Mouse (Mus musculus) liver, embryonic 15.5 days (tissue): ENCODE data around the gene Ftl1. TPM values are rescaled to one million over a fixed set of nuclear protein-coding genes. Genes with fewer than 3 reads are reported as not detected.
A peak's percentile ranks its signal among the peaks of the same experiment; 100 is the strongest.

ENCODE experiments used
- ATAC-seq: fragments of 200-750 bp; cut with Nextera tagmentation; 2 replicates; pipeline ENCODE4 v1.8.0; 2017; ENCODE audit warnings: moderate number of reproducible peaks, mild to moderate bottlenecking, moderate library complexity; ENCODE audit not compliant: insufficient read depth
- H3K27ac ChIP-seq: fragments of 300-500 bp; sonication (generic); replicated peaks from 2 replicates; pipeline ENCODE4 v1.5.1; 2015; ENCODE audit warnings: mild to moderate bottlenecking, inconsistent platforms
- H3K27me3 ChIP-seq: fragments of 300-500 bp; sonication (generic); 2 replicates; pipeline ENCODE4 v1.6.1; 2015; ENCODE audit warnings: mild to moderate bottlenecking, inconsistent platforms
- H3K36me3 ChIP-seq: fragments of 300-500 bp; sonication (generic); replicated peaks from 2 replicates; pipeline ENCODE4 v1.6.1; 2015; ENCODE audit warnings: moderate library complexity, mild to moderate bottlenecking, inconsistent platforms
- H3K4me1 ChIP-seq: fragments of 300-500 bp; sonication (generic); replicated peaks from 2 replicates; pipeline ENCODE4 v1.6.1; 2015; ENCODE audit warnings: inconsistent platforms
- H3K4me2 ChIP-seq: fragments of 300-500 bp; sonication (generic); 2 replicates; pipeline ENCODE4 v1.6.1; 2015; ENCODE audit warnings: moderate library complexity, mild to moderate bottlenecking, inconsistent platforms
- H3K4me3 ChIP-seq: fragments of 300-500 bp; sonication (generic); replicated peaks from 2 replicates; pipeline ENCODE4 v1.5.1; 2015; ENCODE audit warnings: mild to moderate bottlenecking, inconsistent platforms
- H3K9ac ChIP-seq: fragments of 300-500 bp; sonication (generic); 2 replicates; pipeline ENCODE4 v1.6.1; 2015; ENCODE audit warnings: moderate library complexity, mild to moderate bottlenecking, inconsistent platforms
- H3K9me3 ChIP-seq: fragments of 300-500 bp; sonication (generic); replicated peaks from 2 replicates; pipeline ENCODE4 v1.6.1; 2016; ENCODE audit warnings: inconsistent platforms
- WGBS: fragments of 180-500 bp; shearing (Covaris S2); methylation state at CpG from one replicate; pipeline ENCODE4 v1.1.7; 2015; ENCODE audit warnings: mixed read lengths; ENCODE audit not compliant: insufficient replicate concordance; 5-methylcytosine and 5-hydroxymethylcytosine counted together
- polyA plus RNA-seq: library from polyadenylated mRNA; unstranded; fragments of >200 nt; fragmentation: Nextera tagmentation; extraction: Ambion mirVana; gene quantifications from 2 replicates; pipeline ENCODE4 v1.2.1, GENCODE M21; 2015

Gene Ftl1
- polyA plus RNA-seq, 1 experiment from 2014 or later = 6,104 TPM

DNA sequence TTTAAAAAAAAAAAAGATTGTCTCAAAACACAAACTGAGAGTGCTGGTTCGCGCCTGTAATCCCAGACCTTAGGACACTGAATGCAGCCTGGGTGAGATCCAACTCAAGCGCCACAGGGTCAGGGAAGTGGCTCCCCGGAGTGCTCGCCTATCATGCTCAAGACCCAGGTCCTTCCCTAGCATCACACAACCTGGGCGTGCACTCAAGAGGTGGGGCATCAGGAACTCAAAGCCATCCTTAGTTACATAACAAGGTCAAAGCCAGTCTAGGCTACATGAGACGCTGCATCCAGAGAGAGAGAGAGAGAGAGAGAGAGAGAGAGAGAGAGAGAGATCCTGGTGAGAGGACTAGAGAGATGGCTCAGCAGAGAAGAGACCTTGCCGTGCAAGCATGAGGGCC lies 33.1 kb downstream of the Ftl1 start:
- peaks cover 94% of the 10 kb centered on the region for H3K36me3 ChIP-seq
- no peak overlapping the region for H3K4me3 ChIP-seq
- no peaks in the 10 kb centered on the region for H3K27me3 ChIP-seq
- no peak for ATAC-seq
- no peaks in the 10 kb centered on the region for H3K9me3 ChIP-seq
- H3K27ac ChIP-seq = no peak overlapping the region
- no peak overlapping the region for H3K9ac ChIP-seq
- peaks cover 13% of the 10 kb centered on the region for H3K4me1 ChIP-seq
- 77% methylated on average over 8 of the region's 8 CpGs for WGBS
- H3K4me2 ChIP-seq = no peak overlapping the region

DNA sequence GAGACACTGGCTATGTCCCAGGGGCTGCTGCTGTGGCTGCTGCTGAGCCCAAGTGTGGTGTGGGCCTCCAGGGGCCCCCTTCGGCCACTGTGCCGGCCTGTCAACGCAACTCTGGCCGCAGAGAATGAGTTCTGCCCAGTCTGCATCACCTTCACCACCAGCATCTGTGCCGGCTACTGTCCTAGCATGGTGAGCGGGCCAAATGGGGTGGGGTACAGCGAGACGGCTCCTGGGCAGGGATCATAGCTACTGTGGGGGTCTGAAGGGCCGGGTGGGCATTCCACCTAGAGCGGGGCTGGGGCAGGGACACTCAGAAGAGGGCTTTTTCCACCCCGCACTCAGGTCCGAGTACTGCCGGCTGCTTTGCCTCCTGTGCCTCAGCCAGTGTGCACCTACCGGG lies 38.5 kb downstream of the Ftl1 start:
- Histone ChIP-seq H3K9me3 (no peaks in the 10 kb centered on the region), H3K4me1 (no peaks in the 10 kb centered on the region), H3K36me3 (peaks cover 50% of the 10 kb centered on the region), H3K9ac (no peak overlapping the region), H3K27ac (no peak overlapping the region), H3K4me2 (no peak overlapping the region), H3K4me3 (no peak overlapping the region), H3K27me3 (peaks cover 50% of the 10 kb centered on the region)
- no peak for ATAC-seq
- 84% methylated on average over 14 of the region's 14 CpGs for WGBS

DNA sequence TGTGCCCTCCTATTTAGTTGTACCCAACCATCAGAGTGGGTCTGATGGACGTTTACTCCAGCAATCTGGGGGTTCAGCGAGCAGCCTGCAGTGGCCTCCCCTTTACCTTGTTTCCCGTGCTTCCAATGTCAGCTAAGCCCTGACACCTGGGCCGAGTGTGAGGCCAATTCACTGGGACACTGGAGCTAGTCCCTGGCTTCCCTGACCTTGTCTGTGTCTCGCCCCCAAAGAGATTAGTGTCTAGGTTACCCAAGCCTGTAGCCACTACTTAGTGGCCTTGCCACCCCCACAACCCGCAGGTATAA lies 39.1 kb downstream of the Ftl1 start, which contains the start of gene Lhb:
Lhb (plus strand) TSS at position 206 of the 305 bp plus-strand sequence.
- 57% methylated on average over 6 of the region's 6 CpGs for WGBS
- no peak within 1 kb of the TSS for H3K4me3 ChIP-seq
- no peak for ATAC-seq
- peaks cover 47% of the 10 kb centered on the region for H3K36me3 ChIP-seq
- peaks cover 56% of the 10 kb centered on the region for H3K27me3 ChIP-seq
- peaks cover 3% of the 10 kb centered on the region; the same call in 1 of the 2 replicates for H3K4me1 ChIP-seq
- no peak within 1 kb of the TSS for H3K9ac ChIP-seq
- no peak within 1 kb of the TSS for H3K4me2 ChIP-seq
- no peak within 1 kb of the TSS for H3K27ac ChIP-seq
- H3K9me3 ChIP-seq = no peaks in the 10 kb centered on the region

DNA sequence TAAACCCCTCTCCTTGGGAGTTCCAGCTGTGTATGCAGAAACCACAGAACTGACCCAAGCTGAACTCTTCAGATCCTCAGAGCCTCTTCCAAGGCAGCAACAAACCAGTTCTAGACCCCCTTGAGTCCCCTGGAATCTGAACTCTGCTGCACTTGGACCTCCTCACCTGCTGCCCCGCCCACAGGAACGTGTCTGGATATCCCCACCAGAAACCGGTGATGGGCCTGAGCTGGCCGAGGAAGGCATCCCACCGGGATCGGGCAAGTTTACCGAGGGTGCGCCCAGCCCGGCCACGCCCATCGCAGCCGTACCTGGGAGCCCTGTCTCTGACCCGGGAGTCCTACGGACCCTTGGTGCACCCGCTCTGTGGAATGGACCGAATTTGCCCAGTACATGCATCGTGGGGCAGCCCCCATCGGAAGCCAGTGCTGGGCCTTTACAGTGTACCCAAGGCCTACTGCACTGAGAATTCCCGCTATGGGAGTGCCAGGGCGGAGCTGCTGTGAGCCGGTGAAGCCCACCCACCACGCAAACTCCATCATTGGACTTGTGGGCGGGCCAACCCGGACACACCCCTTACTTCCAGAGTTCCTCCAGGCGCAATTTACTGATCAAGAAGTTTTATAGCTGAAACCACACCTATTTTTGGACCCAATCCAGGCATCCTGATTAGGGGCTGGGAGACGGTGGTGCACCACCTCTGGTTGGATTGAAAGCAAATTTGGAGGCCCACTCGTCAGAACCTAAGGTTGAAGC lies 39.6 kb downstream of the Ftl1 start:
- ATAC-seq = no peak
- Histone ChIP-seq H3K27me3 (peaks cover 62% of the 10 kb centered on the region), H3K4me3 (no peak overlapping the region), H3K9me3 (no peaks in the 10 kb centered on the region), H3K27ac (no peak overlapping the region), H3K4me2 (no peak overlapping the region), H3K9ac (no peak overlapping the region), H3K36me3 (peaks cover 42% of the 10 kb centered on the region), H3K4me1 (peaks cover 6% of the 10 kb centered on the region; the same call in 1 of the 2 replicates)
- 32% methylated on average over 27 of the region's 27 CpGs for WGBS

DNA sequence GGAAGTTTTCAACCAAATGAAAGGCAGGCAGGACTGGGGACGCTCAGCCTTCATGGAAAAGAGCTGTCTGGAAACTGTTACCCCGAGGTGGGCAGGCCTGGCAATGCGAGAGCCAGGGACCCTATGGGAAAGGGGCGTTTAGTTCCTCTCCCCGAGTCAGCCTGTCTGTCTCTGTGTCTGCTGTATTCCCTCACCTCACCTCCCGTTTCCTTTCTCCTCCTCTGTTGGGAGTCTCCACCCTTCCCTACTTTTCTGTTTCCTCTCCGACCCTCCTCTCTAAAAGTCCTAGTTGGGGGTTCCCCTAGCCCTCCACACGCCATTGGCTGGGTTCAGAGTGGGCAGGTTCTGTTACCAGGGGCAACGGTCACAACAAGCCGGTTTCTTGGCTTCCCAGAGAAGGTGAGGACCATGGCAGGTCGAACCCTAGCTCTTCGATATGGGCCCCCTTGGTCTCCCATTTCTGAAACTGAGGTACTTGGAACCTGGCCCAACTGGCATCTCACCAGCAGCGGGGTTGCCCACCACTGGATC lies 41.7 kb downstream of the Ftl1 start:
- 9% methylated on average over 13 of the region's 13 CpGs for WGBS
- H3K27me3 ChIP-seq = peaks cover 82% of the 10 kb centered on the region
- no peak overlapping the region for H3K4me2 ChIP-seq

DNA sequence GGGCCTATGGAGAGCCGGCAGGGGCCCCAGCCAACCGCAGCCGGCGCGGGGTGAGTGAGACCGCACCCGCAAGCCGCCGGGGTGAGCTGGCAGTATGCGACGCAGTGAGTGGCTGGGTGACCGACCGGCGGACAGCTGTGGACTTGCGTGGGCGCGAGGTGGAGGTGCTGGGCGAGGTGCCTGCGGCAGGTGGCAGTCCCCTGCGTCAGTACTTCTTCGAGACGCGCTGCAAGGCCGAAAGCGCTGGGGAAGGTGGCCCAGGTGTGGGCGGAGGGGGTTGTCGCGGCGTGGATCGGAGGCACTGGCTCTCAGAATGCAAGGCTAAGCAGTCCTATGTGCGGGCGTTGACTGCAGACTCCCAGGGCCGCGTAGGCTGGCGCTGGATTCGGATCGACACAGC lies 44.0 kb downstream of the Ftl1 start:
- no peaks in the 10 kb centered on the region for H3K9me3 ChIP-seq
- H3K36me3 ChIP-seq = no peaks in the 10 kb centered on the region
- H3K27ac ChIP-seq = no peak overlapping the region
- H3K4me2 ChIP-seq = peak overlapping the region; percentile 10; the same call in 1 of the 2 replicates
- peaks cover 100% of the 10 kb centered on the region for H3K27me3 ChIP-seq
- WGBS = 8% methylated on average over 37 of the region's 37 CpGs
- no peak overlapping the region for H3K4me3 ChIP-seq
- H3K4me1 ChIP-seq = peaks cover 22% of the 10 kb centered on the region
- no peak for ATAC-seq
- H3K9ac ChIP-seq = no peak overlapping the region

More for the DNA sequence above, 41.7 kb downstream of the Ftl1 start:
- Histone ChIP-seq H3K36me3 (peaks cover 22% of the 10 kb centered on the region), H3K27ac (no peak overlapping the region), H3K4me1 (peaks cover 22% of the 10 kb centered on the region), H3K4me3 (no peak overlapping the region), H3K9me3 (no peaks in the 10 kb centered on the region), H3K9ac (no peak overlapping the region)
- ATAC-seq = no peak

DNA sequence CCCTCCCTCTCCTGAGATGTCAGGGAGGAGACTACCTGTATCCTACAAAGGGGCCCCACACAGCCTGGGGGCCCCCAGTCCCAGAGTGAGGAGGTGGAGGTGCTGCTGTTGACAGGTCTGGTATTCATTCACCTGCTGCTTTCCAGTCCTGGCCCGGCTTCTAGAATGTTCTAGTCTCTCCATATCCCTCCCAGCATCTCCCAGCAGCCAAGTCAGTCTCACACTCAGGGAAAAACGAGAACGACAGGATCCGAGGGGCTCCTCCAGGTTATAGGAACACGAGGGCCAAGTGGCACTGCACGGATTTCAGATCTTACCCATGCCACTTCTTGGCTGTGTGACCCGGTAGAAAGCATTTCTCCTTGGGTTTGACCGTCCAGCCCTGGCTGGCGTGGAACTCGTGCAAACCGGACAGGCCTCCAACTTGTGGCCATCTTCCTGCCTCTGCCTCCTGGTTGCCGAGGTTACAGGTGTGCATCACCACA lies 44.9 kb downstream of the Ftl1 start:
- Histone ChIP-seq H3K27ac (no peak overlapping the region), H3K4me1 (peaks cover 22% of the 10 kb centered on the region), H3K36me3 (no peaks in the 10 kb centered on the region), H3K4me3 (no peak overlapping the region), H3K9ac (no peak overlapping the region), H3K4me2 (no peak overlapping the region), H3K9me3 (no peaks in the 10 kb centered on the region), H3K27me3 (peaks cover 100% of the 10 kb centered on the region)
- no peak for ATAC-seq
- WGBS = 18% methylated on average over 12 of the region's 12 CpGs

DNA sequence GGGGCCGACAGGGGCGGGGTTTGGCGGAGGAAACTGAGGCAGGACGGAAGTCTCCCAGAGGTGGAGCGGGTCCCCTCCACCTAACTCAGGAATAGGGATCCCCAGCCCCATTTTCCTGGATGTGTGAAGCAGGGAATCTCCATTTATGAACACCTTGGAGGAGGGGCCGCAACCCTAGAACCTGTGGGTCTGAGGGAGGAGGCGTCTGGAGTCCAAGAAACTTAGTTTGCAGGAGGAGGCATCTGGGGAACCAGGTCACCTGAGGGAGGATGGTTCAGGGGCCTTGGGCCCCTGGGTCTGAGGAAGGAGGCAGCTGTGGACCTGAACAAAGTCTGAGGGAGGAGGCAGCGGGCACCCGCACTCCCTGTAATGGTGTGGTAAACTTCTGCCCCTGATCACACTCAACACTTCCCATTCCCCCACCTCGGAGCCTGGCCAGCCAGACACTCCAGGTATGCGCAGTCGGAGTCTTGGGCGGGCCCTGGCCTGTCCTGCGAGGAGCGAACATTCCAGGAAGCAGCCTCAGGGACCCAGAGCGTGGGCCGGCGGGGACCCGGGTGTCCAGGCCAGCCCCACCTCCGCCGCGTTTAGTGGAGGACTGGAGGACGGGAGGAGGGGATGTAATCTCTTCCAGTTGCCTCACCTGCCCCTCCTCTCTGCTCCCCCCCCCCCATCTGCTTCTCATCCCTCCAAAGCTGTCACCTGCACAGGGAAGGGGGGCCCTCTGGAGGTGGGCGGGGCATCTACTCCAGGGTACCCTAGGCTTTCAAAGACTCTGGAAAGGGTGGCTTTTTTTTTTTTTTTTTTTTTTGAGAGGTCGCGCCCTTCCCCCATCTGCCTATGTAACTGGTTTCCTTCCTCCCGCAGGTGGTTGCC lies 45.6 kb downstream of the Ftl1 start:
- Histone ChIP-seq H3K9me3 (no peaks in the 10 kb centered on the region), H3K4me1 (peaks cover 22% of the 10 kb centered on the region), H3K4me3 (peak overlapping the region; percentile 46), H3K36me3 (no peaks in the 10 kb centered on the region), H3K27me3 (peaks cover 100% of the 10 kb centered on the region), H3K9ac (no peak overlapping the region), H3K4me2 (peak overlapping the region; percentile 65), H3K27ac (no peak overlapping the region)
- WGBS = 2% methylated on average over 27 of the region's 27 CpGs
- 0 out of 2 replicates have a peak, but pooled peaks have one; percentile 7 for ATAC-seq

DNA sequence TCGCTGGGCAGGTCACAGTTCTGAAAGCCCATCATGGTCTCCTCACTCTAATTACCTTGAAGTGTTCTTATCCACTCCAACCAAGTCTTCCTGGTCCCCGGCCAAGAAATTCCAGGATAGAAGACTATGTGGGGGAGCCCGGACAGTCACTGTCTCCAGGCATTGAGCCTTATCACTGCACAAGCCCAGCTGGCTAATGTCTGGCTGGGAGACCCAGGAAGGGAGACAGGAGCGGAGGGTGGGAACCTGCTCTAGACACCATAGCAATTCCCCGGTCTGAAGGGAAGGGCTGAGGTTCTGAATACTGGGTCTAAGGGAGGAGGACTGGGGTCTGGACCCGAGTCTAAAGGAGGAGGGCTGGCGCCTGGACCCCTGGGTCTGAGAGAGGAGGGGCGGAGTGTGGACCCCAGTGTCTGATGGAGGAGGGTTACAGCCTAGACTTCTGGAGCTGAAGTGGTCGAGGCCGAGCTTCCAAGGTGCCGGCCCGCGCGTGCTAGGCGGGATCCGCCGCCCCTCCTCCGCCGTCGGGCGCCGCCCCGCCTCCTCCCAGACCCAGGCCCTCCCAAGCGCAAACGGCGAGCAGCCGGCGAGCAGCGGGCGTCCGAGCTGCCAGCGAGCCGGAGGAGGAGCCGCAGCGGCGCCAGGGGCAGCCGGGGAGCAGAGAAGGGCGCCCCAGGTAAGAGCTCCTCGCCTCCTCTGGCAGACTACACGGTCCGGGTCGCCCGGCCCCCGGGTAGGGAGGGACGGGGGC lies 46.4 kb downstream of the Ftl1 start, which contains the start of gene Ntf5:
Ntf5 (plus strand) TSS at position 583 of the 751 bp plus-strand sequence.
- WGBS = 3% methylated on average over 43 of the region's 45 CpGs
- H3K4me1 ChIP-seq = peaks cover 22% of the 10 kb centered on the region
- peak within 1 kb of the TSS; percentile 65 for H3K4me2 ChIP-seq
- ATAC-seq = 0 out of 2 replicates have a peak, but pooled peaks have one; percentile 7
- H3K27me3 ChIP-seq = peaks cover 100% of the 10 kb centered on the region
- no peaks in the 10 kb centered on the region for H3K9me3 ChIP-seq
- H3K4me3 ChIP-seq = peak within 1 kb of the TSS; percentile 46
- H3K9ac ChIP-seq = no peak within 1 kb of the TSS
- H3K27ac ChIP-seq = no peak within 1 kb of the TSS
- H3K36me3 ChIP-seq = no peaks in the 10 kb centered on the region

DNA sequence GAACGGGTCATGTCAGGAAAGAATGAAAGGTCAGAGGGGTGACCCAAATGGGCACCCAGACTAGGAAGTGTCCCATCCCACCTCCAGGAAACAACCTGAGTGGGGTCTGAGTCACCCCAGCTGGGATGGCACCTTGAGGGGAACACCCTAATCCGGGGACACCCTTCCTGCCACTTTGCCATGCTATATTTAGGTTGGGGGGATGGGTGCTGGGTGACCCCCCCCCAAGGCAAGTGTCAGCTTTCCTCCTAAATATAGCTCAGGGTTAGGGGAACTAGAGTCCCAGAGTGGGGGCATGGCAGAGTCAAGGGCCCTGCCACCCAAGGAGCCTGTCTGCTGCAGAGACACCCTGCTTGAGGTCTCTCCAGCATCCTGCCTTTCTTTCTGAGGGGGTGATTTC lies 47.3 kb downstream of the Ftl1 start:
- H3K4me1 ChIP-seq = peaks cover 22% of the 10 kb centered on the region
- H3K9me3 ChIP-seq = no peaks in the 10 kb centered on the region
- 67% methylated on average over 2 of the region's 2 CpGs for WGBS
- no peaks in the 10 kb centered on the region for H3K36me3 ChIP-seq
- H3K4me3 ChIP-seq = no peak overlapping the region
- ATAC-seq = no peak
- H3K4me2 ChIP-seq = no peak overlapping the region
- no peak overlapping the region for H3K27ac ChIP-seq
- H3K27me3 ChIP-seq = peaks cover 100% of the 10 kb centered on the region
- no peak overlapping the region for H3K9ac ChIP-seq
